Mouse (Mus musculus) thymus, postnatal 0 days (tissue): ENCODE results near the gene Kcnab3. TPM values are rescaled to one million over a fixed set of nuclear protein-coding genes. Genes with fewer than 3 reads are reported as not detected.

ENCODE experiments used
- DNase-seq: peaks from one replicate; pipeline ENCODE4 v3.0.0-alpha.2; 2015; ENCODE audit warnings: low spot score
- polyA plus RNA-seq: library from polyadenylated mRNA; unstranded; fragments of >200 nt; fragmentation: Nextera tagmentation; extraction: Ambion mirVana; gene quantifications from 2 replicates; pipeline ENCODE4 v1.2.1, GENCODE M21; 2015

The Kcnab3 gene
- polyA plus RNA-seq, 1 experiment from 2014 or later = 0.18 TPM

GRCm38 (mm10) chr11:69369990-69370816 is 44.1 kb downstream of the Kcnab3 start:
- no peak for DNase-seq

- DNase-seq = no peak
Observed at GRCm38 (mm10) chr11:69370817-69371215, 44.8 kb downstream of the Kcnab3 start.

- DNase-seq = no peak
Observed at GRCm38 (mm10) chr11:69371601-69372000, 45.5 kb downstream of the Kcnab3 start.

- no peak for DNase-seq
Observed at GRCm38 (mm10) chr11:69372056-69372779, 46.2 kb downstream of the Kcnab3 start.

- no peak for DNase-seq
Observed at GRCm38 (mm10) chr11:69372780-69373170, 46.7 kb downstream of the Kcnab3 start.

- no peak for DNase-seq
Observed at GRCm38 (mm10) chr11:69373223-69373965, 47.3 kb downstream of the Kcnab3 start.

- no peak for DNase-seq
Observed at GRCm38 (mm10) chr11:69375646-69376045, 49.6 kb downstream of the Kcnab3 start.

GRCm38 (mm10) chr11:69377766-69378165 is 51.7 kb downstream of the Kcnab3 start:
- no peak for DNase-seq

GRCm38 (mm10) chr11:69379600-69379999 is 53.5 kb downstream of the Kcnab3 start:
- DNase-seq = no peak

GRCm38 (mm10) chr11:69381356-69381755 is 55.3 kb downstream of the Kcnab3 start:
- no peak for DNase-seq

Other genes with a start within 250 kb of the Kcnab3 start
- 35.9 and 38.5 TPM in 2 replicates for gene Vamp2, start 237.8 kb upstream of the Kcnab3 start, polyA plus RNA-seq
- 3.5 and 4.7 TPM in 2 replicates for gene Per1, start 231.0 kb upstream of the Kcnab3 start, polyA plus RNA-seq
- gene Hes7, start 205.9 kb upstream of the Kcnab3 start, polyA plus RNA-seq = 0.39 and 0.71 TPM in 2 replicates
- 0.49 and 0.64 TPM in 2 replicates for gene 9130213A22Rik, start 203.7 kb upstream of the Kcnab3 start, polyA plus RNA-seq
- gene Aloxe3, start 200.4 kb upstream of the Kcnab3 start, polyA plus RNA-seq = 0.62 and 0.73 TPM in 2 replicates
- 0.44 and 0.49 TPM in 2 replicates for gene Alox12b, start 169.3 kb upstream of the Kcnab3 start, polyA plus RNA-seq
- gene Alox8, start 128.4 kb upstream of the Kcnab3 start, polyA plus RNA-seq = 0.14 and 0.17 TPM in 2 replicates
- not detected in 2 replicates for gene Gucy2e, start 89.2 kb upstream of the Kcnab3 start, polyA plus RNA-seq
- gene Cntrob, start 2.5 kb upstream of the Kcnab3 start, polyA plus RNA-seq = 22.4 and 22.8 TPM in 2 replicates
- 132 and 138 TPM in 2 replicates for gene Trappc1, start 2.3 kb upstream of the Kcnab3 start, polyA plus RNA-seq
- gene Rnf227, start 14.2 kb downstream of the Kcnab3 start, polyA plus RNA-seq = 6.8 and 8.3 TPM in 2 replicates
- gene Chd3, start 43.1 kb downstream of the Kcnab3 start, polyA plus RNA-seq = 10.7 and 13.2 TPM in 2 replicates
- 194 and 211 TPM in 2 replicates for gene Naa38, start 69.2 kb downstream of the Kcnab3 start, polyA plus RNA-seq
- gene Cyb5d1, start 69.4 kb downstream of the Kcnab3 start, polyA plus RNA-seq = 25.9 and 28.3 TPM in 2 replicates
- 10.4 and 12.9 TPM in 2 replicates for gene Tmem88, start 72.0 kb downstream of the Kcnab3 start, polyA plus RNA-seq
- 31.5 and 45.6 TPM in 2 replicates for gene Kdm6b, start 87.4 kb downstream of the Kcnab3 start, polyA plus RNA-seq
- gene Dnah2, start 222.9 kb downstream of the Kcnab3 start, polyA plus RNA-seq = 0.12 and 0.20 TPM in 2 replicates
- gene Efnb3, start 233.9 kb downstream of the Kcnab3 start, polyA plus RNA-seq = 0.61 and 0.77 TPM in 2 replicates